Mouse (Mus musculus): Measurements from ENCODE around the gene Agfg1. TPM values are rescaled to one million over a fixed set of nuclear protein-coding genes. Genes with fewer than 3 reads are reported as not detected.

Agfg1 gene
- polyA plus RNA-seq, 1 experiment = 26.9 TPM

DNA sequence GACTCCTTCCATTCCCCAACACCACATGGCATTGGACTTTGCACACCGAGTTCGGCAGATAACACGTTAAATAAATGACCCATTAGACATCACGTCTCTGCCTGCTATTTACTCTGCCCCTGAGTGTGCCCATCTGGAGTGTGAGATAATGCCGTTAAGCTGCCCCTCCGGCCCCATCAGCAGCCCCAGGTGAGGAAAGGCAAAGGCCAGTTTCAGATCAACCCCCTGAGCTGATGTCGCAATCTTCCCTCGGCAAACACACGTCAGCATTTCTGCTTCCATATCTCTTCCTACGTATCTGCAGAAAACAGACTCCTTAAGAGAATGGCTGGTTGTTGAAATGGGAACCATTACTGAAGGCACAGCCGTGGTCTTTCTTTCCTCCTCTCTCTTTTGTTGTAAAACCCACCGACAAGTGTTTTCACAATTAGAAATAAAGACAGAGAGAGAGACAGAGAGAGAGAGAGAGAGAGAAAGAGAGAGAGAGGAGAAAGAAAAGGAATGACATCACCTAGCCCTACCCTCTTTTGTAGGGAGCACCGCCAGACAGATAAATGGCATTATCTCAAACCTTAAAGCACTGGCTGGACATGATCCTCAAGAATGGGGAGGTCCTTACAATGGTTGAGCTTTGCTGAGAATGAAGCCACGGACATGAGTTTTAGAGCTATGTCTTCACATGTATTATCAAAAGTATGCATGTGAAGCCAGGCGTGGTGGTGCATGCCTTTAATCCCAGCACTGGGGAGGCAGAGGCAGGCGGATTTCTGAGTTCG is 23.2 kb upstream of the Agfg1 start:
- H3K79me2 ChIP-seq (ENCODE audit: control insufficient read depth, insufficient read depth) = no peaks in the 10 kb centered on the region
- no peaks in the 10 kb centered on the region for H3K27me3 ChIP-seq (ENCODE audit: control insufficient read depth, insufficient read depth, insufficient read length)
- no peaks in the 10 kb centered on the region for H3K36me3 ChIP-seq (ENCODE audit: control insufficient read depth, insufficient read depth)
- H3K4me3 ChIP-seq (ENCODE audit: insufficient read depth, poor library complexity, severe bottlenecking) = no peak overlapping the region
- H3ac ChIP-seq (ENCODE audit: control insufficient read depth, insufficient read length, low read depth) = no peak overlapping the region
- no peaks in the 10 kb centered on the region for H3K79me3 ChIP-seq (ENCODE audit: low read depth)
- TF ChIP-seq USF1 (IDR thresholded peaks at IDR 0.05; ENCODE audit: low read depth) (no peak), CTCF (IDR thresholded peaks at IDR 0.05; ENCODE audit: control insufficient read depth, insufficient read depth, insufficient read length) (no peak), CEBPB (IDR thresholded peaks at IDR 0.05; ENCODE audit: low read depth) (peak; percentile 46), MYOD1 (IDR thresholded peaks at IDR 0.05; ENCODE audit: control insufficient read depth, insufficient read length, low read depth) (no peak)

- no peaks in the 10 kb centered on the region for H3K27me3 ChIP-seq (ENCODE audit: control insufficient read depth, insufficient read depth, insufficient read length)
- no peak for TF ChIP-seq CEBPB (IDR thresholded peaks at IDR 0.05; ENCODE audit: low read depth)
- TF ChIP-seq FOSL1 (IDR thresholded peaks at IDR 0.05; ENCODE audit: insufficient read depth, low read length, poor library complexity, severe bottlenecking) = no peak
- no peak for TF ChIP-seq MYOD1 (IDR thresholded peaks at IDR 0.05; ENCODE audit: control insufficient read depth, insufficient read length, low read depth)
- TF ChIP-seq MAX (IDR thresholded peaks at IDR 0.05) = no peak
- no peak for TF ChIP-seq MYOG (IDR thresholded peaks at IDR 0.05; ENCODE audit: control insufficient read depth, extremely low read depth, insufficient read length)
- no peak for TF ChIP-seq USF1 (IDR thresholded peaks at IDR 0.05; ENCODE audit: low read depth)
- no peak for TF ChIP-seq CTCF (IDR thresholded peaks at IDR 0.05; ENCODE audit: control insufficient read depth, insufficient read depth, insufficient read length)
- H3K36me3 ChIP-seq (ENCODE audit: control insufficient read depth, insufficient read depth) = no peaks in the 10 kb centered on the region
Measured at GRCm38 (mm10) chr1:82819366-82819765, 19.9 kb upstream of the Agfg1 start.

DNA sequence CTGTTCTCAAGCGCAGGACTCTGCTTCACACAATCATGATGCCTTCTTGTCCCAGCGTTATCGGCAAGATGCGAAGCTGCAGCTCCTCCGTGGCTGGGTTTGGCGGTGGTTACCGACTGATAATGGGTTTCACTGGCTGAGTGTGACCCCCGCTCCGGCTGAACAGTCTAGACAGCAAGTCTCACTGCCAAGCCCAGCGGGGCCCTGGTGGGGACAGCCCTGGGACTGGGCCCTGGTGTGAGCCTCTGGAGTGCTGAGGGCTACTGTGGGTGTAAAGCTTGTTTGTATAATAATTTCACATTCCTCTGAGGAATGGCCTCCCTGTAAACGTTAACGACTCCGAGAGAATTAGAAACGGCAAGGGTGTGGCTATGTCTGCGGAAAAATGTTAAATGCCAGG is 19.1 kb upstream of the Agfg1 start:
- H3K4me3 ChIP-seq (ENCODE audit: insufficient read depth, poor library complexity, severe bottlenecking) = no peak overlapping the region

More at GRCm38 (mm10) chr1:82819366-82819765, 19.9 kb upstream of the Agfg1 start:
- Histone ChIP-seq H3K79me2 (ENCODE audit: control insufficient read depth, insufficient read depth) (no peaks in the 10 kb centered on the region), H3K4me3 (ENCODE audit: insufficient read depth, poor library complexity, severe bottlenecking) (no peak overlapping the region), H3K79me3 (ENCODE audit: low read depth) (no peaks in the 10 kb centered on the region), H3ac (ENCODE audit: control insufficient read depth, insufficient read length, low read depth) (no peak overlapping the region)

DNA sequence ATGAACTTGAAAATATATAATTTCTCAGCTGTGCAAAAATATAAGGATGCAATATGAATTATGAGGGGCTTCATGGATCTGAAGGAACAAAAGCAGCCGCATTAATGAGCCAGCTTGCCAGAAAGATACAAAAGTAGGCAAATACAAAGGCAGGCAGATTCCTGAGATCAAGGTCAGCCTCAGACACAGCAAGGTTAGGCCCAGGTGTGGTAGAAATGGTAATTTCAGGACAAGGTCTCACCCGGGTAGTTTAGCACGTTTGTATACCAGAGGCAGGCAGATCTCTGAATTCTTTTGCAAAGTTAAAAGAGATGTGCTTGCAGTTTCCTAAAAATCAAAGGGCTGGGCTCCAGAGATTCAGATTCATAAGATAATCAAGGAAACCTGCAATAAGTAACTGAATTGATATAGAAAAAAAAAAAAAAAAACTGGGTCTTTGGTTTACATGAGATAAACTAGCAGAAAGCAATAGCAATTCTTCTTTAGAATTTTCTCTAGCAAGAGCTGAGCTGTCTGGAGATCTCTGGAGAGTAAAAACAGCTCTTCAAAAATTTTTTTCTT is 18.6 kb upstream of the Agfg1 start:
- no peak overlapping the region for H3ac ChIP-seq (ENCODE audit: control insufficient read depth, insufficient read length, low read depth)
- H3K4me3 ChIP-seq (ENCODE audit: insufficient read depth, poor library complexity, severe bottlenecking) = no peak overlapping the region
- no peaks in the 10 kb centered on the region for H3K36me3 ChIP-seq (ENCODE audit: control insufficient read depth, insufficient read depth)
- no peaks in the 10 kb centered on the region for H3K79me2 ChIP-seq (ENCODE audit: control insufficient read depth, insufficient read depth)
- H3K79me3 ChIP-seq (ENCODE audit: low read depth) = no peaks in the 10 kb centered on the region
- TF ChIP-seq CEBPB (IDR thresholded peaks at IDR 0.05; ENCODE audit: low read depth) (no peak), MYOG (IDR thresholded peaks at IDR 0.05; ENCODE audit: control insufficient read depth, extremely low read depth, insufficient read length) (no peak)
- H3K27me3 ChIP-seq (ENCODE audit: control insufficient read depth, insufficient read depth, insufficient read length) = no peaks in the 10 kb centered on the region

More for the DNA sequence above, 19.1 kb upstream of the Agfg1 start:
- Histone ChIP-seq H3K79me2 (ENCODE audit: control insufficient read depth, insufficient read depth) (no peaks in the 10 kb centered on the region), H3K79me3 (ENCODE audit: low read depth) (no peaks in the 10 kb centered on the region), H3ac (ENCODE audit: control insufficient read depth, insufficient read length, low read depth) (no peak overlapping the region), H3K36me3 (ENCODE audit: control insufficient read depth, insufficient read depth) (no peaks in the 10 kb centered on the region), H3K27me3 (ENCODE audit: control insufficient read depth, insufficient read depth, insufficient read length) (no peaks in the 10 kb centered on the region)
- no peak for TF ChIP-seq MAX (IDR thresholded peaks at IDR 0.05)
- TF ChIP-seq CEBPB (IDR thresholded peaks at IDR 0.05; ENCODE audit: low read depth) = no peak
- no peak for TF ChIP-seq MYOG (IDR thresholded peaks at IDR 0.05; ENCODE audit: control insufficient read depth, extremely low read depth, insufficient read length)
- no peak for TF ChIP-seq USF1 (IDR thresholded peaks at IDR 0.05; ENCODE audit: low read depth)
- TF ChIP-seq MYOD1 (IDR thresholded peaks at IDR 0.05; ENCODE audit: control insufficient read depth, insufficient read length, low read depth) = no peak
- TF ChIP-seq FOSL1 (IDR thresholded peaks at IDR 0.05; ENCODE audit: insufficient read depth, low read length, poor library complexity, severe bottlenecking) = no peak
- TF ChIP-seq CTCF (IDR thresholded peaks at IDR 0.05; ENCODE audit: control insufficient read depth, insufficient read depth, insufficient read length) = no peak

DNA sequence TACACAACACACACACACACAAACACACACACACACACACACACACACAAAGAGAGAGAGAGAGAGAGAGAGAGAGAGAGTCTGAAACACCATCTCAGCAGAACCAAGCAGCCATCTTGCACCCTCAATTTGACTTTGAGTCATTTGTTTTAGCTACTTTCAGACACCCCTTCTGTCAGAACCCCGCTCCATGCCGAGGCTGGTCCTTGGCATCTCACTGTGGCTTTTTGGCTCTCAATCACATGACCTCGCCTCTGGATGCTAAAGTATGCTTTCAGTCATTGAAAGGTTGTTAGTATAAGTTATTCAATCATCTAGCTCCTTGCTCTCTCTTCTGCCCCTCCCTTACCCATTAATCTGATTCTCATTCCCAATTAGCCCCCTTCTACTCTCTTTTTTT is 17.4 kb upstream of the Agfg1 start:
- TF ChIP-seq MYOG (IDR thresholded peaks at IDR 0.05; ENCODE audit: control insufficient read depth, extremely low read depth, insufficient read length) = no peak
- no peak for TF ChIP-seq MYOD1 (IDR thresholded peaks at IDR 0.05; ENCODE audit: control insufficient read depth, insufficient read length, low read depth)
- no peak for TF ChIP-seq CEBPB (IDR thresholded peaks at IDR 0.05; ENCODE audit: low read depth)
- no peak for TF ChIP-seq USF1 (IDR thresholded peaks at IDR 0.05; ENCODE audit: low read depth)
- no peak for TF ChIP-seq CTCF (IDR thresholded peaks at IDR 0.05; ENCODE audit: control insufficient read depth, insufficient read depth, insufficient read length)
- no peak for TF ChIP-seq FOSL1 (IDR thresholded peaks at IDR 0.05; ENCODE audit: insufficient read depth, low read length, poor library complexity, severe bottlenecking)
- TF ChIP-seq MAX (IDR thresholded peaks at IDR 0.05) = no peak
- H3K4me3 ChIP-seq (ENCODE audit: insufficient read depth, poor library complexity, severe bottlenecking) = no peak overlapping the region
- H3ac ChIP-seq (ENCODE audit: control insufficient read depth, insufficient read length, low read depth) = no peak overlapping the region
- no peaks in the 10 kb centered on the region for H3K27me3 ChIP-seq (ENCODE audit: control insufficient read depth, insufficient read depth, insufficient read length)
- H3K79me3 ChIP-seq (ENCODE audit: low read depth) = no peaks in the 10 kb centered on the region
- no peaks in the 10 kb centered on the region for H3K79me2 ChIP-seq (ENCODE audit: control insufficient read depth, insufficient read depth)
- H3K36me3 ChIP-seq (ENCODE audit: control insufficient read depth, insufficient read depth) = no peaks in the 10 kb centered on the region

GRCm38 (mm10) chr1:82824147-82824546 is 15.1 kb upstream of the Agfg1 start:
- no peaks in the 10 kb centered on the region for H3K79me2 ChIP-seq (ENCODE audit: control insufficient read depth, insufficient read depth)
- H3K4me3 ChIP-seq (ENCODE audit: insufficient read depth, poor library complexity, severe bottlenecking) = no peak overlapping the region
- no peaks in the 10 kb centered on the region for H3K27me3 ChIP-seq (ENCODE audit: control insufficient read depth, insufficient read depth, insufficient read length)
- TF ChIP-seq FOSL1 (IDR thresholded peaks at IDR 0.05; ENCODE audit: insufficient read depth, low read length, poor library complexity, severe bottlenecking) (no peak), MYOD1 (IDR thresholded peaks at IDR 0.05; ENCODE audit: control insufficient read depth, insufficient read length, low read depth) (no peak)
- H3K79me3 ChIP-seq (ENCODE audit: low read depth) = no peaks in the 10 kb centered on the region
- H3ac ChIP-seq (ENCODE audit: control insufficient read depth, insufficient read length, low read depth) = no peak overlapping the region
- H3K36me3 ChIP-seq (ENCODE audit: control insufficient read depth, insufficient read depth) = no peaks in the 10 kb centered on the region
